Mouse (Mus musculus) lung, embryonic 14.5 days (tissue): ENCODE data around the gene Galntl5. TPM values are rescaled to one million over a fixed set of nuclear protein-coding genes. Genes with fewer than 3 reads are reported as not detected.
"Not testable (repeated sequence)": the region's sequence is repeated elsewhere in the genome, so short reads cannot be mapped to it uniquely, and the experiment has no call there.

Experiments
- ATAC-seq: fragments of 200-750 bp; cut with Nextera tagmentation; 2 replicates; pipeline ENCODE4 v1.8.0; 2017; ENCODE audit warnings: mild to moderate bottlenecking, moderate TSS enrichment, moderate library complexity; ENCODE audit not compliant: insufficient read depth
- DNase-seq: peaks from one replicate; pipeline ENCODE4 v3.0.0-alpha.2; 2015
- H3K27ac ChIP-seq: fragments of 300-500 bp; sonication (generic); 2 replicates; pipeline ENCODE4 v1.5.1; 2014; ENCODE audit warnings: low read depth, mild to moderate bottlenecking, moderate library complexity
- H3K27me3 ChIP-seq: fragments of 300-500 bp; sonication (generic); 2 replicates; pipeline ENCODE4 v1.6.1; 2014; ENCODE audit warnings: low read length, control low read depth; ENCODE audit not compliant: insufficient read depth
- H3K36me3 ChIP-seq: fragments of 300-500 bp; sonication (generic); 2 replicates; pipeline ENCODE4 v1.6.1; 2014; ENCODE audit warnings: control low read depth; ENCODE audit not compliant: insufficient read depth
- H3K4me1 ChIP-seq: fragments of 300-500 bp; sonication (generic); 2 replicates; pipeline ENCODE4 v1.6.1; 2014; ENCODE audit warnings: antibody characterized with exemption, control low read depth; ENCODE audit not compliant: insufficient read depth
- H3K4me2 ChIP-seq: fragments of 300-500 bp; sonication (generic); 2 replicates; pipeline ENCODE4 v1.6.1; 2014; ENCODE audit warnings: mild to moderate bottlenecking
- H3K4me3 ChIP-seq: fragments of 300-500 bp; sonication (generic); 2 replicates; pipeline ENCODE4 v1.5.1; 2014; ENCODE audit warnings: low read depth, low read length
- H3K9ac ChIP-seq: fragments of 300-500 bp; sonication (generic); 2 replicates; pipeline ENCODE4 v1.6.1; 2014
- H3K9me3 ChIP-seq: fragments of 300-500 bp; sonication (generic); 2 replicates; pipeline ENCODE4 v1.6.1; 2016; ENCODE audit warnings: low read depth, low read length, control low read depth
- CTCF ChIP-seq: IDR thresholded peaks from 2 replicates; pipeline ENCODE4 v1.5.1; 2016; ENCODE audit warnings: antibody characterized with exemption, low read depth
- WGBS: fragments of 180-500 bp; shearing (Covaris S2); extraction: QIAGEN DNeasy Blood & Tissue Kit; methylation state at CpG from one replicate; pipeline ENCODE4 v1.1.7; 2014; 5-methylcytosine and 5-hydroxymethylcytosine counted together
- polyA plus RNA-seq: library from polyadenylated mRNA; unstranded; fragments of >200 nt; fragmentation: Nextera tagmentation; extraction: Ambion mirVana; gene quantifications from 2 replicates; pipeline ENCODE4 v1.2.1, GENCODE M21; 2014

Gene Galntl5
- polyA plus RNA-seq, 1 experiment from 2014 or later: not detected

GRCm38 (mm10) chr5:25179284-25179683 lies 2.0 kb upstream of the Galntl5 start:
- H3K36me3 ChIP-seq: no peaks in the 10 kb centered on the region
- no peak overlapping the region for H3K27ac ChIP-seq
- H3K9ac ChIP-seq: no peak overlapping the region
- no peak overlapping the region for H3K4me2 ChIP-seq
- no peaks in the 10 kb centered on the region for H3K4me1 ChIP-seq
- no peaks in the 10 kb centered on the region for H3K27me3 ChIP-seq
- H3K4me3 ChIP-seq: no peak overlapping the region
- DNase-seq: no peak
- TF ChIP-seq CTCF: peak; percentile 32; the same call in 1 of the 2 replicates
- 89% methylated on average over 4 of the region's 4 CpGs for WGBS
- no peak for ATAC-seq
- H3K9me3 ChIP-seq: no peaks in the 10 kb centered on the region

DNA sequence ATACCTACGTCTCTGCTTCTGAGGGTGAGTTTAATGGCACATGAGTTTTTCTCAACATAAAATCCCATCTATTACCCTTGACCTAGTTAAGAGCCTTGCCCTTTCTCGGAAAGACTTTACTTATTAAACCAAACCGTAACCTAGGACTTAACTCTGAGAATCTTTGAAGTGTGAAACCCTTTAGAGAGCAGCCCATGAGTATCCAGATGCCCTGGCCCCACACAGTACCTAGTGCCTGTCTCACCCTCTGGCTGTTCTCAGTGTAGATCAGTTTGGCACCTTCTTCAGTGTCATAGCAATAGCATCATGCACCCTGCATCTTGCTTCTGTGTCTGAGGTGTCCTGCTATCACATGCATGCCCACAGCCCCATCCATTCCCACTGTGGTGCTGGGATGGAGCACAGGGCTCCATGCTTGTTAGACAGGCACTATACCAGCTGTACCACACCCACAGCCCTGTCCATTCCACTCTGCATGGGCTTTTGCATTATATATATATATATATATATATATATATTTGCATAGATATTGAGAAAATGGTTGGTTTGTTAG lies 1.2 kb upstream of the Galntl5 start:
- no peak overlapping the region for H3K9ac ChIP-seq
- H3K4me1 ChIP-seq: no peaks in the 10 kb centered on the region
- WGBS: 84% methylated on average over 3 of the region's 3 CpGs
- ATAC-seq (no peak), DNase-seq (no peak)
- H3K4me3 ChIP-seq: no peak overlapping the region
- H3K4me2 ChIP-seq: no peak overlapping the region
- no peaks in the 10 kb centered on the region for H3K36me3 ChIP-seq
- no peak overlapping the region for H3K27ac ChIP-seq
- TF ChIP-seq CTCF: no peak
- no peaks in the 10 kb centered on the region for H3K9me3 ChIP-seq
- H3K27me3 ChIP-seq: no peaks in the 10 kb centered on the region

- WGBS: 75% methylated on average over 4 of the region's 4 CpGs
- Histone ChIP-seq H3K9me3 (no peaks in the 10 kb centered on the region), H3K4me1 (no peaks in the 10 kb centered on the region), H3K4me2 (no peak overlapping the region), H3K27me3 (no peaks in the 10 kb centered on the region), H3K27ac (no peak overlapping the region), H3K9ac (no peak overlapping the region), H3K4me3 (no peak overlapping the region), H3K36me3 (no peaks in the 10 kb centered on the region)
- TF ChIP-seq CTCF: no peak
- DNase-seq (no peak), ATAC-seq (no peak)
These were observed 2.3 kb downstream of the Galntl5 start for GRCm38 (mm10) chr5:25183595-25183994.

DNA sequence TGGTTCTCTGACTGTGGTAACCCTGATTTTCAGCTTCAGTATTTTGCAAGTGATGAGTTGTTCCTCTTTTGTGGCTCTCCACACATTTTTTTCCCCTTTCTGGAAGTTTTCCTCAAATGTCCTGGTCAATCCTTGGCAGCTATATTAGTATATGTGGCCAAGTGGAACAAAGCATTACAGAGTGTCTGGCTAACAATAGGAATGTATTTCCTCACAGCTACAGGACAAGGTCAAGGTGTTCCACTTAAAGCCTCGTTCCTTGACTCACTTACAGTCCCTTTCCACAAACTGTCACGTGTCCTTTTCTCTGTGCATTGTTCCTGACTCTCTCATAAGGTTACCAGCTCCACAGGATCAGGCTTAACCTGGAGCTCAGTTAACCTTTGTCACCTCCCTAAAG lies 3.3 kb downstream of the Galntl5 start:
- Histone ChIP-seq H3K27ac (no peak overlapping the region), H3K4me3 (no peak overlapping the region), H3K9ac (no peak overlapping the region), H3K27me3 (no peaks in the 10 kb centered on the region), H3K9me3 (no peaks in the 10 kb centered on the region), H3K4me1 (no peaks in the 10 kb centered on the region), H3K4me2 (no peak overlapping the region), H3K36me3 (no peaks in the 10 kb centered on the region)
- no peak for TF ChIP-seq CTCF
- ATAC-seq (no peak), DNase-seq (no peak)
- WGBS: 24% methylated on average over 2 of the region's 2 CpGs

GRCm38 (mm10) chr5:25187727-25188126 lies 6.5 kb downstream of the Galntl5 start:
- no peak for TF ChIP-seq CTCF
- Histone ChIP-seq H3K36me3 (no peaks in the 10 kb centered on the region), H3K27me3 (no peaks in the 10 kb centered on the region), H3K9ac (no peak overlapping the region), H3K4me2 (no peak overlapping the region), H3K4me3 (no peak overlapping the region), H3K4me1 (no peaks in the 10 kb centered on the region), H3K27ac (no peak overlapping the region), H3K9me3 (no peaks in the 10 kb centered on the region)
- DNase-seq (no peak), ATAC-seq (no peak)

GRCm38 (mm10) chr5:25188802-25189201 lies 7.5 kb downstream of the Galntl5 start:
- Histone ChIP-seq H3K4me3 (no peak overlapping the region), H3K4me1 (no peaks in the 10 kb centered on the region), H3K9me3 (no peaks in the 10 kb centered on the region), H3K27me3 (no peaks in the 10 kb centered on the region), H3K27ac (no peak overlapping the region), H3K4me2 (no peak overlapping the region), H3K36me3 (no peaks in the 10 kb centered on the region), H3K9ac (no peak overlapping the region)
- ATAC-seq: no peak
- TF ChIP-seq CTCF: peak; percentile 63
- DNase-seq: peak; percentile 47
- 35% methylated on average over 1 of the region's 1 CpGs for WGBS

DNA sequence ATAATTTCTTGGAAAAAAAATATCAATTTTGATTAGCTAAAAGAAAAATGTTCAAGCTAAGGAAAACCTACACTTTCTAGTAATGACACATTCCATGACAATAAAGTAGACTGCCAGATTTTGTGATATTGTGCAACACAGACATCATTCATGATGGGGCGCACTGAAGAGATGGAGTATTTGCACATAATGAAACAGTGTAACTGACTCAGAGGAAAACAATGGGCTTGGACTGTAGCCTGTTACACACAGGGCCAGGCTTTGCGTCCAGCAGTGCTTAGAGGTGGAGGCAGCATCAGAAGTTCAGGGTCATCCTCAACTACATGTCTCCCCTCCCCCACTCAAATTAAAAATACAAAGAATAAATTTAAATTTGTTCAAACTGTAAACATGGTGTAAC lies 9.3 kb downstream of the Galntl5 start:
- no peak overlapping the region for H3K27ac ChIP-seq
- H3K9ac ChIP-seq: no peak overlapping the region
- TF ChIP-seq CTCF: no peak
- H3K27me3 ChIP-seq: no peaks in the 10 kb centered on the region
- no peak overlapping the region for H3K4me3 ChIP-seq
- H3K4me2 ChIP-seq: no peak overlapping the region
- H3K9me3 ChIP-seq: no peaks in the 10 kb centered on the region
- 84% methylated on average over 2 of the region's 2 CpGs for WGBS
- H3K36me3 ChIP-seq: no peaks in the 10 kb centered on the region
- DNase-seq (no peak), ATAC-seq (no peak)
- H3K4me1 ChIP-seq: no peaks in the 10 kb centered on the region

DNA sequence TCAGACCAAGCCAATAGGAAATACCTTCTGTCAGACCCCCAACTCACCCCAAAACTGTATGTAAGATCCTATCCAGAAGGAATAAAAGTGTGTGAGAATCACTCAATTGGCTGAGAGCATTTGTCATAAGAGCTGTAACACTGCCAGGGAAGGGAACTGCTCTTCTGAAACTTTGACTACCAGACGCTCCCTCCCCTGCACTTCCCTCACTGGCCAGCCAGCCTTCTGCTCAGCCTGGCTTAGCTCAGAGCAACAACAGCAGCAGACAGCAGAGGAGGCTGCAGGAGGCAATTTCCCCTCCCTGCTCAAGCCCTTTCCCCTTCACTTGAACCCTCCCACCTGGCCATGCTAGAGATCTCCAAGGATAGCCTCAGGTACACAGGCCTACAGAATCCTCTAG lies 30.6 kb downstream of the Galntl5 start:
- H3K27me3 ChIP-seq: no peaks in the 10 kb centered on the region
- no peak overlapping the region for H3K9ac ChIP-seq
- H3K27ac ChIP-seq: no peak overlapping the region
- H3K4me2 ChIP-seq: no peak overlapping the region
- DNase-seq (no peak), ATAC-seq (no peak)
- no peak for TF ChIP-seq CTCF
- no peaks in the 10 kb centered on the region for H3K4me1 ChIP-seq
- H3K9me3 ChIP-seq: no peaks in the 10 kb centered on the region
- no peak overlapping the region for H3K4me3 ChIP-seq
- H3K36me3 ChIP-seq: no peaks in the 10 kb centered on the region
- 50% methylated on average over 1 of the region's 1 CpGs for WGBS

DNA sequence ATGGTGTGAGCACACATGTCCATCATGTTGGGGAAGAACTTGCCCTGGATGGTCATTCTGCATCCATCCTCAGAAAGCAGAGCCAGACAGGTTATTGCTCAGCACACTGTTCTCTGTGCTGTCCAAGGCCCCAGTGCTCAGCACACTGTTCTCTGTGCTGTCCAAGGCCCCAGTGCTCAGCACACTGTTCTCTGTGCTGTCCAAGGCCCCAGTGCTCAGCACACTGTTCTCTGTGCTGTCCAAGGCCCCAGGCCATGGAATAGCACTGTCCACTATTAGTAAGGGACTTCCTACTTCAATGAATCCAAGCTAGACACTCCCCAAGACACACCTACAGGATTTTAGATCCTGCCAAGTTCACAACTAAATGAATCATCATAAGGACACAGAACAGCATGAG lies 32.0 kb downstream of the Galntl5 start:
- H3K27me3 ChIP-seq, H3K4me3 ChIP-seq, DNase-seq, H3K9me3 ChIP-seq, ATAC-seq, H3K27ac ChIP-seq, H3K9ac ChIP-seq, H3K4me1 ChIP-seq, H3K36me3 ChIP-seq, H3K4me2 ChIP-seq: not testable (repeated sequence)
